Mouse (Mus musculus): ENCODE measurements around the gene Anks1b. TPM values are rescaled to one million over a fixed set of nuclear protein-coding genes. Genes with fewer than 3 reads are reported as not detected.

The Anks1b gene
- polyA plus RNA-seq, 1 experiment = 0.03 TPM

DNA sequence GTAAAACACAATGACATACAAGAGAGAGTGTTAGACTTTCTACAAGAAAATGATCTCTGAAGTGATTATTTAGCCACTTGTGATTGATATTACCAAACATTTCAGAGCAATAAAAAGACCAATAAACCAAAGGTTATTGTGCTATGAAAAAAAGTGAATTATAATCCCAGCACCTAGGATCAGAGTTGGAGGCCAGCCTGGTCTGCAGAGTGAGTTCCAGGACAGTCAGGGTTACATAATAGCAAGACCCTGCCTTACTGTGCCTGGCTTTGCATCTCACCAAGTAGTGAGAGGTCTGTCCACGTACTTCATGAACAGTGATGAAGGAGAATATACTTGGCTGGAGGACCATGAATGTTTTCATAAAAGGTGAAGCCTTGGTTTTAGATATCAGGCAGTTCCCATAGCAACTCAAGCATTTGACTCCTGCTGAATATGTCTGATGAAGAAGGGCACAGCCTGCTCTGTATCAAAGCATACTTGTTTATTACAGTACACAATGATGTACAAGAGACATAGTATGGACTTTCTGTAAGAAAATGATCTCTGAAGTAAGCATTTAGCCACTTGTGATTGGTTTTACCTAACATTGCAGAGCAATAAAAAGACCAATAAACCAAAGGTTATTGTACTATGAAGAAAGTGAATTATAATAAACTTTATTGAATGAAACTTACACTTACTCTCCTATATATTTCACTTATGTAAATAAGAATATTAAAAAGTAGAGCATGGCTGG, 484.0 kb downstream of the Anks1b start:
- WGBS = 13% methylated on average over 1 of the region's 1 CpGs
- Histone ChIP-seq H3K4me1 (ENCODE audit: control insufficient read depth, insufficient read depth, insufficient read length, low read length) (peaks cover 3% of the 10 kb centered on the region; the same call in 1 of the 2 replicates), H3K27me3 (ENCODE audit: control insufficient read depth, insufficient read depth, low read length) (no peaks in the 10 kb centered on the region), H3K4me3 (ENCODE audit: low read depth, low read length) (no peak overlapping the region), H3K36me3 (ENCODE audit: control insufficient read depth, insufficient read depth, low read length) (no peaks in the 10 kb centered on the region), H3K27ac (ENCODE audit: insufficient read depth, low read depth, low read length) (peak overlapping the region; percentile 84)
- TF ChIP-seq POLR2A (IDR thresholded peaks at IDR 0.05; ENCODE audit: low read depth, low read length) = no peak

DNA sequence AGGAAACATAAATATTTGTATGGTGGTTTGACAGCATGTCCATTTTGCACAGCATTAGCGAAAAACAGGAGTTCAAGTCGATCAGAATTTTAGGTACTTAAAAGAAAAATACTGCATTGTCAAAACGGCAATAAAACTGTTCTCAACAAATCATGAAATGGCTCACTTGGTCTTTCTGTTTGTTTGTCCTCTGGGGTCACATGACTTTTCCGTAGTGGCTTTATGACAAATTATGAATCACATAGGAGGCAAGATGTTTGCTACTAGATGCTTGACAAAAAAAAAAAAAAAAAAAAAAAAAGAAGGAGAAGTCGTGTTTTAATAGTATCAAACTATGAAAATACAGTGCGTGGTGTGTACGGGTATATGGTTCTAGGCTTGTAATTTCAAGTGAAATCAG, 495.7 kb downstream of the Anks1b start:
- TF ChIP-seq CTCF (IDR thresholded peaks at IDR 0.05; ENCODE audit: extremely low read depth, insufficient read length, insufficient replicate concordance, low read depth, low read length) (no peak), POLR2A (IDR thresholded peaks at IDR 0.05; ENCODE audit: low read depth, low read length) (no peak)
- Histone ChIP-seq H3K36me3 (ENCODE audit: control insufficient read depth, insufficient read depth, low read length) (no peaks in the 10 kb centered on the region), H3K27ac (ENCODE audit: insufficient read depth, low read depth, low read length) (no peak overlapping the region), H3K4me1 (ENCODE audit: control insufficient read depth, insufficient read depth, insufficient read length, low read length) (no peaks in the 10 kb centered on the region), H3K27me3 (ENCODE audit: control insufficient read depth, insufficient read depth, low read length) (no peaks in the 10 kb centered on the region), H3K4me3 (ENCODE audit: low read depth, low read length) (no peak overlapping the region)
- 83% methylated on average over 7 of the region's 7 CpGs for WGBS

DNA sequence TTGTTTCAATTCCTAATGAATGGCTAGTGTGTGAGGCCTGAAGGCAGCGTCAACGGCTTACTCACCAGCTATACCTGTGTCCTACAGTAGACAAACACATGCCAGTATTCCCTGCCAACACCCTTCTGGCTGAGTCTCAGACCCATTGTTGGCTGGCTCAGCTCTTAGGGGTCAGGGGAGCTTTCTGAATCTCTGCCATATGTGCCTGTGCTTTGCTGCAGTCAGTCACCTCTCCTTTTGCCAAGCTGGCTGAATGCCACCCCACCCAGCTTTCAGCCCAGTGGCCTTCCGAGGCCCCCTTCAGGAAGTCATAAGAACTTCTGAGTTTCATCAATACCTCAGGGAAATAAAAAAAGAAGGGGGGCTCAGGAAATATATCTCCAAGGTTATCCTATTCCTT, 497.4 kb downstream of the Anks1b start:
- H3K36me3 ChIP-seq (ENCODE audit: control insufficient read depth, insufficient read depth, low read length) = no peaks in the 10 kb centered on the region
- no peak overlapping the region for H3K4me3 ChIP-seq (ENCODE audit: low read depth, low read length)
- 75% methylated on average over 3 of the region's 3 CpGs for WGBS
- H3K27me3 ChIP-seq (ENCODE audit: control insufficient read depth, insufficient read depth, low read length) = no peaks in the 10 kb centered on the region
- TF ChIP-seq CTCF (IDR thresholded peaks at IDR 0.05; ENCODE audit: extremely low read depth, insufficient read length, insufficient replicate concordance, low read depth, low read length) (no peak), POLR2A (IDR thresholded peaks at IDR 0.05; ENCODE audit: low read depth, low read length) (no peak)
- no peak overlapping the region for H3K27ac ChIP-seq (ENCODE audit: insufficient read depth, low read depth, low read length)
- H3K4me1 ChIP-seq (ENCODE audit: control insufficient read depth, insufficient read depth, insufficient read length, low read length) = no peaks in the 10 kb centered on the region

DNA sequence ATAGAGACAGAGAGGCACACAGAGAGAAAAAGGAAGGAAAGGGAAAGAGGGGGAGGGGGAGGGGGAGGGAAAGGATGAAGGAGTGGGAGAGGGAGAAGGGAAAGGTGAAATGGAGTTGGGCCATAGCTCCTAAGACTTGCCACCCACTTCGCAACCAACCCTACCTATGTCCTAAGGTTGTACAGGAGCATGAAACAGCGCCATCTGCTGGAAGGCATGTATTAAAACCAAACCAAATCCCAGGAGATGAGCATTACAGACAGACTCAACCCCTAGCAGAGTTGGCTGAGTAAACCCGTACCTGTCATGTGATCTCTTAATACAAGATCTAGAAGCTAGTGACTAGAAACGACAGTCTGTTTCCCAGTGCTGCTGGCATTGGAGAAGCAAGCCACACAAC, 500.2 kb downstream of the Anks1b start:
- no peaks in the 10 kb centered on the region for H3K4me1 ChIP-seq (ENCODE audit: control insufficient read depth, insufficient read depth, insufficient read length, low read length)
- TF ChIP-seq CTCF (IDR thresholded peaks at IDR 0.05; ENCODE audit: extremely low read depth, insufficient read length, insufficient replicate concordance, low read depth, low read length) (peak; percentile 41; the same call in 1 of the 2 replicates), POLR2A (IDR thresholded peaks at IDR 0.05; ENCODE audit: low read depth, low read length) (no peak)
- no peaks in the 10 kb centered on the region for H3K27me3 ChIP-seq (ENCODE audit: control insufficient read depth, insufficient read depth, low read length)
- H3K4me3 ChIP-seq (ENCODE audit: low read depth, low read length) = no peak overlapping the region
- no peak overlapping the region for H3K27ac ChIP-seq (ENCODE audit: insufficient read depth, low read depth, low read length)
- no peaks in the 10 kb centered on the region for H3K36me3 ChIP-seq (ENCODE audit: control insufficient read depth, insufficient read depth, low read length)
- WGBS = 17% methylated on average over 4 of the region's 4 CpGs

DNA sequence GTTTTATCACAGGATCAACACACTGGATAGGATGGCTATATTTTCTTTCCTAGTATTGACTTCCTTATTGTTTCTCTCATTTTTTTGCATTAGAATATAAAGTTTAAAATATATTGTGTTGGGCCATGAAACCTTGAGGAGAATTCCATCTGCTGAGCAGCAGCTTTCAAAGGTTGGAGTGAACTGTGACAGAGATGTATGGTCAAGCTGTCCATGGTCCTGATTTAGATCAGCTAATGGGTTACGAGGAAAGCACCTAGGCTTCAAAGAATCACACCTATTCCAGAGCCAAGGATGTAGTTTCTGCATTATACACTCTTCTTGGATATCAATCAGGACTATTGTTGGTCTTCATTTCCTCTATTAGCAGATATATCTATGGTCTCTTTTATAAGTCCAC, 503.3 kb downstream of the Anks1b start:
- Histone ChIP-seq H3K4me3 (ENCODE audit: low read depth, low read length) (no peak overlapping the region), H3K27me3 (ENCODE audit: control insufficient read depth, insufficient read depth, low read length) (no peaks in the 10 kb centered on the region), H3K36me3 (ENCODE audit: control insufficient read depth, insufficient read depth, low read length) (no peaks in the 10 kb centered on the region), H3K4me1 (ENCODE audit: control insufficient read depth, insufficient read depth, insufficient read length, low read length) (no peaks in the 10 kb centered on the region), H3K27ac (ENCODE audit: insufficient read depth, low read depth, low read length) (no peak overlapping the region)
- WGBS = 42% methylated on average over 1 of the region's 1 CpGs
- no peak for TF ChIP-seq CTCF (IDR thresholded peaks at IDR 0.05; ENCODE audit: extremely low read depth, insufficient read length, insufficient replicate concordance, low read depth, low read length)
- no peak for TF ChIP-seq POLR2A (IDR thresholded peaks at IDR 0.05; ENCODE audit: low read depth, low read length)

DNA sequence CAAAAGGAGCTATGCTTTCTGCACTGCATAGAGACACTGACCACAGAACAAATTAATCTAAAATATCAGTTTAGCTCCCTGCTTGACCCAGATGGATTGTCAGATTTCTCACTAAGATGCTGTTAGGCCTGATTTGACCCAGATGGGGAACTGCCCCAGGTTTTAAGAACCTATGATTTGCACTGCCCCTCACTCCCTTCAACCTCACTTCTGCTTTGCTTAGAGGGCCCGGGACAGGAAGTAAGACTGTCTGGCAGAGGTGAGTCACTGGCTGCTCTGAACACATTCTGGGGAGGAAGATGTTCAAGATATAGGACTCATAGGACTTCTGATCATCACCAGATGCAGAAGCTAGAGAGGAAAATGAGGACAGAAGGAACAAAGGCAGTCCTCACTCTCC, 506.8 kb downstream of the Anks1b start:
- H3K4me3 ChIP-seq (ENCODE audit: low read depth, low read length) = no peak overlapping the region
- no peak for TF ChIP-seq POLR2A (IDR thresholded peaks at IDR 0.05; ENCODE audit: low read depth, low read length)
- no peak for TF ChIP-seq CTCF (IDR thresholded peaks at IDR 0.05; ENCODE audit: extremely low read depth, insufficient read length, insufficient replicate concordance, low read depth, low read length)
- no peaks in the 10 kb centered on the region for H3K36me3 ChIP-seq (ENCODE audit: control insufficient read depth, insufficient read depth, low read length)
- no peak overlapping the region for H3K27ac ChIP-seq (ENCODE audit: insufficient read depth, low read depth, low read length)
- 59% methylated on average over 1 of the region's 1 CpGs for WGBS
- H3K4me1 ChIP-seq (ENCODE audit: control insufficient read depth, insufficient read depth, insufficient read length, low read length) = no peaks in the 10 kb centered on the region
- H3K27me3 ChIP-seq (ENCODE audit: control insufficient read depth, insufficient read depth, low read length) = no peaks in the 10 kb centered on the region

DNA sequence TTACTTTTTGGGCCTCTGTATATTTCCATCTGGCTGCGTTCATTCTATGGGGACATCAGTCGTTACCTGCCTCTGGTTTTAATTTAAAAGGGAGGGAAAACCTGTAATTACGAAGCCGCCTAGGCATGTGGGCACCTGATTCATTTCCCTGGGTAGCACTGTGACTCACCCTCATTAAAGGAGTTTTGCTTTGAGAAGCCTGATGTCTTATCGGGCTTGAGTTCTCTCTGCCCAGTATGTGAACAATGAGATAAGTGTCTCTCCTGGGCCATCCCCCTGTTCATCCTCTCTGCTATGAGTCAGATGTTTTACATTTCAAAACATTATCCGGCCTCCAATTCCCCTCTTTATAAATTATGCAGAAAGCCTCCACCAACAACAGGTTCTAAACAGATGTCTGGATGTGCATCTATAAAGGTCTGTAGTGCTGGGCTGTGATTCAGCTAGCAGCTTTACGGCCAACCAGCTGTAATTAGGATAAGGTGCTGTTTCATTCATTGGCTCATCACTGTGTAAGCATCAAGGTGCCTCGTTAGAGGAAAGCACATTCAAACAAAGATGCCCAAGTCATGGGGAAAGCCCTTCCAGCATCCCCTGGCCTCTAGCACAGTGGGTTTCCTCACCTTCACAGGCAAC, 507.5 kb downstream of the Anks1b start:
- Histone ChIP-seq H3K4me3 (ENCODE audit: low read depth, low read length) (no peak overlapping the region), H3K4me1 (ENCODE audit: control insufficient read depth, insufficient read depth, insufficient read length, low read length) (no peaks in the 10 kb centered on the region), H3K27ac (ENCODE audit: insufficient read depth, low read depth, low read length) (no peak overlapping the region), H3K27me3 (ENCODE audit: control insufficient read depth, insufficient read depth, low read length) (no peaks in the 10 kb centered on the region), H3K36me3 (ENCODE audit: control insufficient read depth, insufficient read depth, low read length) (no peaks in the 10 kb centered on the region)
- TF ChIP-seq CTCF (IDR thresholded peaks at IDR 0.05; ENCODE audit: extremely low read depth, insufficient read length, insufficient replicate concordance, low read depth, low read length) (no peak), POLR2A (IDR thresholded peaks at IDR 0.05; ENCODE audit: low read depth, low read length) (no peak)
- WGBS = 71% methylated on average over 8 of the region's 8 CpGs

Data from small intestine, adult 2 months (tissue).